Mouse (Mus musculus) thymus, adult 2 months (tissue): ENCODE measurements at regions not wholly inside any gene's neighbourhood (a gene's known extent, or its start where the extent isn't known, plus 50 kb on each side); places are given as distances from the start of the nearest gene placed in this dataset.

Experiments
- CTCF ChIP-seq: fragments of 200-500 bp; IDR thresholded peaks from 2 replicates; pipeline ENCODE4 v1.5.1; 2012; ENCODE audit warnings: mild to moderate bottlenecking, control low read depth, low read length, moderate library complexity, borderline replicate concordance; ENCODE audit not compliant: control insufficient read depth, poor library complexity, insufficient read depth; ENCODE audit errors: extremely low read depth
- POLR2A ChIP-seq: fragments of 200-500 bp; IDR thresholded peaks from 2 replicates; pipeline ENCODE4 v1.6.1; 2012; ENCODE audit warnings: mild to moderate bottlenecking, low read length, control low read depth, moderate library complexity; ENCODE audit not compliant: control insufficient read depth, poor library complexity, insufficient read depth; ENCODE audit errors: extremely low read depth

DNA sequence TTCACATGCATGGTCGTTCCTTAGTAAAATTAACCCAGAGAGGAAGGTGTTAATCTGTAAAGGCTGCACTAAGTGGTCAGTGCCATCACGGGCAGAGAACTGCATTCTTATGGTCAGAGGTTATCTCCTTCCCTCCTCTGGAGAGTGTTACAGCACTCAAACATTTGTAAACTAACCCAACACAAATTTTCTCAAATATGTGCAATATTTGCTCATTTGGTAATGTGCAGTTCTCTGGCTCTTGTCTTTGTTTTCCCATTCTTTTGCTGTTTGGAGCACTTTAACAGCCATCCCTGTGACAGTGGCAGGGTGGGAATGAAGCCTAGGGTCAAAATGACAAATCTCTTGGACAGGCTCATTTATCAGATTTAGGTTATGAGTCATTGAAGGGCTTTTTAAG is 248.5 kb upstream of the Pde3a start:
- TF ChIP-seq CTCF (no peak), POLR2A (no peak)
